Mouse (Mus musculus) C2C12 (cell line): ENCODE data around the gene Cox5a. TPM values are rescaled to one million over a fixed set of nuclear protein-coding genes. Genes with fewer than 3 reads are reported as not detected.

Experiments used
- H3K27me3 ChIP-seq: one replicate; pipeline ENCODE4 v1.6.1; 2011; ENCODE audit not compliant: control insufficient read depth, insufficient read depth, insufficient read length
- H3K36me3 ChIP-seq: one replicate; pipeline ENCODE4 v1.6.1; 2011; ENCODE audit not compliant: control insufficient read depth, insufficient read depth
- H3K4me3 ChIP-seq: one replicate; pipeline ENCODE4 v1.5.1; 2011; ENCODE audit warnings: mild to moderate bottlenecking, control low read depth; ENCODE audit not compliant: poor library complexity, insufficient read depth, severe bottlenecking
- H3K79me2 ChIP-seq: one replicate; pipeline ENCODE4 v1.6.1; 2011; ENCODE audit not compliant: control insufficient read depth, insufficient read depth
- H3K79me3 ChIP-seq: one replicate; pipeline ENCODE4 v1.6.1; 2011; ENCODE audit warnings: low read depth, control low read depth
- H3ac ChIP-seq: one replicate; pipeline ENCODE3; 2011; ENCODE audit warnings: low read depth; ENCODE audit not compliant: control insufficient read depth, insufficient read length
- CEBPB ChIP-seq: IDR thresholded peaks from one replicate; pipeline ENCODE4 v1.6.1; 2011; ENCODE audit warnings: low read depth, mild to moderate bottlenecking, control low read depth, moderate library complexity
- CTCF ChIP-seq: IDR thresholded peaks from one replicate; pipeline ENCODE4 v1.5.1; 2011; ENCODE audit not compliant: control insufficient read depth, insufficient read depth, insufficient read length
- FOSL1 ChIP-seq: IDR thresholded peaks from one replicate; pipeline ENCODE4 v1.8.0; 2011; ENCODE audit warnings: mild to moderate bottlenecking, low read length; ENCODE audit not compliant: poor library complexity, insufficient read depth, severe bottlenecking
- MAX ChIP-seq: IDR thresholded peaks from one replicate; pipeline ENCODE4 v1.6.1; 2011; ENCODE audit warnings: mild to moderate bottlenecking, control low read depth
- MYOD1 ChIP-seq: IDR thresholded peaks from one replicate; pipeline ENCODE4 v1.6.1; 2011; ENCODE audit warnings: low read depth; ENCODE audit not compliant: control insufficient read depth, insufficient read length
- MYOG ChIP-seq: IDR thresholded peaks from one replicate; pipeline ENCODE4 v1.6.1; 2011; ENCODE audit not compliant: control insufficient read depth, insufficient read length; ENCODE audit errors: extremely low read depth
- USF1 ChIP-seq: IDR thresholded peaks from one replicate; pipeline ENCODE4 v1.6.1; 2011; ENCODE audit warnings: low read depth, mild to moderate bottlenecking, control low read depth, moderate library complexity
- long read RNA-seq, 2 experiments: library from polyadenylated mRNA; unstranded; transcript quantifications; one replicate each; pipeline ENCODE4 v2.0.0; 2019 to 2020
- polyA plus RNA-seq: library from polyadenylated mRNA; unstranded; fragments of >200 nt; fragmentation: generic; extraction: Trizol; gene quantifications from one replicate; pipeline ENCODE4 v1.2.1, GENCODE M21; 2012; ENCODE audit warnings: missing spikeins

The Cox5a gene
- polyA plus RNA-seq: 630 TPM
- long read RNA-seq, experiment 1, transcript Cox5a-201 (5 exons, 645 nt): major isoform, 302 of 333 reads
- long read RNA-seq, experiment 1, partial matches to known transcripts: 10 of 333 reads
- long read RNA-seq, experiment 1, other reads (novel, unspliced or antisense): 21 of 333 reads
- long read RNA-seq, experiment 2, transcript Cox5a-201 (5 exons, 645 nt): major isoform, 60 of 64 reads
- long read RNA-seq, experiment 2, partial matches to known transcripts: 2 of 64 reads
- long read RNA-seq, experiment 2, other reads (novel, unspliced or antisense): 2 of 64 reads

- Histone ChIP-seq H3ac (peak within 1 kb of the TSS; percentile 89), H3K36me3 (no peaks in the 10 kb centered on the region), H3K79me2 (peaks cover 52% of the 10 kb centered on the region), H3K79me3 (peaks cover 48% of the 10 kb centered on the region), H3K4me3 (peak within 1 kb of the TSS; percentile 64), H3K27me3 (no peaks in the 10 kb centered on the region)
- TF ChIP-seq USF1: no peak
- peak; percentile 94 for TF ChIP-seq MAX
These were observed at the start of gene Cox5a for GRCm38 (mm10) chr9:57521056-57521911. Cox5a (plus strand) TSS chr9:57521274.

- H3K4me3 ChIP-seq: no peak overlapping the region
- no peaks in the 10 kb centered on the region for H3K79me2 ChIP-seq
- H3K27me3 ChIP-seq: peaks cover 32% of the 10 kb centered on the region
- TF ChIP-seq CEBPB (no peak), CTCF (peak; percentile 62)
- no peak overlapping the region for H3ac ChIP-seq
- H3K36me3 ChIP-seq: no peaks in the 10 kb centered on the region
- no peaks in the 10 kb centered on the region for H3K79me3 ChIP-seq
These were observed 35.3 kb upstream of the Cox5a start for GRCm38 (mm10) chr9:57485774-57486173.

DNA sequence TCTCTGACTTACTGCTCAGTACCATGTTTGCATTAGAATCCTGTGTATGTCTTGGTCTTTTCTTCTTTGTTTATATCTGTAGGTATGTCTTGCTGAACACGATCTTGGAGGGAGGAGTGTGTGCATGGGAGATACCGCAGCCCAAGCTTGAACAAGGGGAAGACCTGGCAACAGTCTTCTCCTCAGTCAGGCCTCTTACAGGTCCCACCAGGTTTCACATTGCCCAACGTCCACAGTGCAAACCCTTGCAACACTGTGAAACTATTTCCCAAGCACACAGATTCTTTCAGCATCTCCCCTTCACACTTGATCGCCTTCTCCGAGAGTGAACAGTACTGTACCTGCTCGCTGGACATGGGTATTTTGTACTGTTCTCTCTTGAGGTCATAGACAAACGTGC is 33.3 kb upstream of the Cox5a start:
- Histone ChIP-seq H3K36me3 (no peaks in the 10 kb centered on the region), H3ac (no peak overlapping the region), H3K79me3 (no peaks in the 10 kb centered on the region), H3K79me2 (no peaks in the 10 kb centered on the region), H3K4me3 (no peak overlapping the region), H3K27me3 (peaks cover 25% of the 10 kb centered on the region)
- TF ChIP-seq CEBPB: no peak
- no peak for TF ChIP-seq CTCF
- TF ChIP-seq MAX: no peak
- TF ChIP-seq USF1: no peak
- no peak for TF ChIP-seq MYOG
- no peak for TF ChIP-seq MYOD1
- TF ChIP-seq FOSL1: no peak

GRCm38 (mm10) chr9:57493532-57493931 is 27.5 kb upstream of the Cox5a start:
- TF ChIP-seq USF1: no peak
- TF ChIP-seq FOSL1: no peak
- no peak for TF ChIP-seq CTCF
- no peak for TF ChIP-seq MAX
- no peak for TF ChIP-seq CEBPB
- TF ChIP-seq MYOD1: no peak
- no peak for TF ChIP-seq MYOG
- Histone ChIP-seq H3K79me3 (no peaks in the 10 kb centered on the region), H3K4me3 (no peak overlapping the region), H3K36me3 (no peaks in the 10 kb centered on the region), H3K79me2 (no peaks in the 10 kb centered on the region), H3K27me3 (no peaks in the 10 kb centered on the region), H3ac (no peak overlapping the region)

DNA sequence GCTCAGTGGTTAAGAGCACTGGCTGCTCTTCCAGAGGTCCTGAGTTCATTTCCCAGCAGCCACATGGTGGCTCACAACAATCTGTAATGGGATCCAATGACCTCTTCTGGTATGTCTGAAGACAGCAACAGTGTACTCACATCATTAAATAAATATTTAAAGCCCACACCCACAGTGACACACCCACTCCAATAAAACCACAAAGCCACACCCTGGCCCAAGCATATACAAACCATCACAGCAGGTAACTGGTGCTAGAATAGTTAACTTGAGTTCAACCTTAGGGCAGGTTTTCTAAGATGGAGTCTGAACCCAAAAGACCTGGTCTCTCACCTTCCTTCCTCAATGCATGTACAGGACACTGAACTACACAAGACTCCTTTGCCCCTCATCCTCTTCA is 26.1 kb upstream of the Cox5a start:
- H3K27me3 ChIP-seq: no peaks in the 10 kb centered on the region
- H3K79me2 ChIP-seq: no peaks in the 10 kb centered on the region
- H3ac ChIP-seq: no peak overlapping the region
- H3K36me3 ChIP-seq: no peaks in the 10 kb centered on the region
- H3K79me3 ChIP-seq: no peaks in the 10 kb centered on the region
- no peak overlapping the region for H3K4me3 ChIP-seq
- TF ChIP-seq FOSL1 (no peak), CTCF (no peak), MAX (no peak), CEBPB (no peak), MYOD1 (no peak), MYOG (no peak), USF1 (no peak)

DNA sequence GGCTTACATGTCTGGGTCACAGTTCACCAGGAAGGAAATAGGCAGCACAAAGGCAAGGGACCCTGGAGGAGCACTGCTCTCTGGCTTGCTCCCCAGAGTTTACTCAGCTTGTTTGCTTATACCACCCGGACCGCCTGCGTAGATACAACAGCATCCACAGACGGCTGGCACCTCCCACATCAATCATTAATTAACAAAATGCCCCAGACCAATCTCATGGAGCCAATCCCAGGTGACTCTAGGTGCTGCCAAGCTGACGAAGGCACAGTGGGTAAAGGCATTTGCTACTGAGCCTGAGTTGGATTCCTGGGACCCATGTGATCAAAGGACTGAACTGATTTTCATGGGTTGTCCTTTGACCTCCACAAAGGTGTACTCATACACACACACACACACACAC is 23.8 kb upstream of the Cox5a start:
- Histone ChIP-seq H3K4me3 (no peak overlapping the region), H3K27me3 (no peaks in the 10 kb centered on the region), H3K79me2 (no peaks in the 10 kb centered on the region), H3K79me3 (no peaks in the 10 kb centered on the region), H3ac (no peak overlapping the region), H3K36me3 (no peaks in the 10 kb centered on the region)
- TF ChIP-seq MAX (no peak), MYOD1 (no peak), CTCF (no peak), USF1 (no peak), CEBPB (no peak), MYOG (no peak), FOSL1 (no peak)
